Mouse (Mus musculus): ENCODE measurements at regions not wholly inside any gene's neighbourhood (a gene's known extent, or its start where the extent isn't known, plus 50 kb on each side); places are given as distances from the start of the nearest gene placed in this dataset.

DNA sequence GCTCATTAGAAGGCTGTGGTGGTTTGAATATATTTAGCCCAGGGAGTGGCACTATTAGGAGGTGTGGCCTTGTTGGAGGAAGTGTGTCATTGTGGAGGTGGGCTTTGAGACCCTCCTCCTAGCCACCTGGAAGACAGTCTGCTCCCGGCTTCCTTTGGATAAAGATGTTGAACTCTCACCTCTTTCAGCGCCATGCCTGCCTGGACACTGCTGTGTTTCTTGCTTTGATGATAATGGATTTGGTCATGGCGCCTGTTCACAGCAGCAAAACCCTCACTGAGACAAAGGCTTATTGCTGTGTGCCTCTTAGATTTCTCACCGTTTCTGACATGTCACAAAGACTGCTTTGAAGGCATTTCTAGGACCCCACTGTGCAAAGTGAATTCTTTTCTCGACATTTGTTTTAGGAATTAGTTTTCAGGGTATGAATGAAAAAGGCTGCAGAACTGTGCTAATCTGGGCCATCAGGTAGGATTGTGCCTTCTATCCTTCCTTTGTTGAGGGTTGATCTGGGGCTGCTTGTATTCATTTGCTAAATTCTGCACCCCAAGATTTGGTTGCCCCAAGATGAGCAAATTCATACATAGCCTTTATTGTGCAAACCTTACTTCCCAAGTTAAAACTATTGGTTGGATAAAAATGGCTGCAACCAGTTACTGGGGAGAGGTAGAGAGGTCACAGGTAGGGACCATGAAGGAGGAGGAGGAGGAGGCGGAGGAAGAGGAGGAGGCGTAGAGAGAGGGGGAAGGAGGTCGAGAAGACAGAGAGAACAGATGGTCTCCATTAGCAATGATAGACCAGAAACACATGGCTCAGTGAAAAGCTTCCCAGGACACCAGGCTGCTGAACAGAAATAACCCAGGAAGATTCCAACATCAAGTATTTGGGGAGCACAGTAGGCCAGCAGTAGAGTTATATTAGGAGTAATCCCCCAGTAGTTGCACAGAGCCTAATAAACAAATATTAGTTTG, 93.2 kb downstream of the Slc4a3 start:
- TF ChIP-seq POLR2A (IDR thresholded peaks at IDR 0.05; ENCODE audit: low read depth, low read length) (no peak), CTCF (IDR thresholded peaks at IDR 0.05; ENCODE audit: extremely low read depth, insufficient read length, insufficient replicate concordance, low read depth, low read length) (no peak)
